Mouse (Mus musculus) frontal cortex, postnatal 14 days (tissue): ENCODE data around the gene Fgfr2.

Source experiments
- DNase-seq, 2 experiments: peaks; one replicate each; pipeline ENCODE4 v3.0.0; 2022; ENCODE audit warnings: low spot score in 2 of 2

Gene Fgfr2

DNA sequence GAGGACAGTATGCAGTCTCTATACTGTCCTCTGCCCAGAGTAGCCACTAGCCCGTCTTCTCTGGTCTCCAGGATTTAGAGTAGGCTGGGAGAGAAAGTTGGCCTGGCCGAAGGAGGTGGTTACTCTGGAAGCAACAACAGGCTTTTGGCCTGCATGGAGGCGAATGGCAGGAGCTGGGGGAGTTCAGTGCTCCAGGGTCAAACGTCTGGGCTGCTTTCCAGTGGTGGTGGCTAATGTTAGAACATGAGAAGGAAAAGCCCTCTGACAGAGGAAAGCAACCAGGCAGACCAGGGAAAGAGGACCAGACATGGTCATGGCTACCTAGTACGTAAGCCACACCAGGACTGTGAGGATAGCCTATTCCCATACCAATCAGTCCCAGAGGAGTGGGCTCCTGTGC is 347.8 kb downstream of the Fgfr2 start:
- DNase-seq: no peak

DNA sequence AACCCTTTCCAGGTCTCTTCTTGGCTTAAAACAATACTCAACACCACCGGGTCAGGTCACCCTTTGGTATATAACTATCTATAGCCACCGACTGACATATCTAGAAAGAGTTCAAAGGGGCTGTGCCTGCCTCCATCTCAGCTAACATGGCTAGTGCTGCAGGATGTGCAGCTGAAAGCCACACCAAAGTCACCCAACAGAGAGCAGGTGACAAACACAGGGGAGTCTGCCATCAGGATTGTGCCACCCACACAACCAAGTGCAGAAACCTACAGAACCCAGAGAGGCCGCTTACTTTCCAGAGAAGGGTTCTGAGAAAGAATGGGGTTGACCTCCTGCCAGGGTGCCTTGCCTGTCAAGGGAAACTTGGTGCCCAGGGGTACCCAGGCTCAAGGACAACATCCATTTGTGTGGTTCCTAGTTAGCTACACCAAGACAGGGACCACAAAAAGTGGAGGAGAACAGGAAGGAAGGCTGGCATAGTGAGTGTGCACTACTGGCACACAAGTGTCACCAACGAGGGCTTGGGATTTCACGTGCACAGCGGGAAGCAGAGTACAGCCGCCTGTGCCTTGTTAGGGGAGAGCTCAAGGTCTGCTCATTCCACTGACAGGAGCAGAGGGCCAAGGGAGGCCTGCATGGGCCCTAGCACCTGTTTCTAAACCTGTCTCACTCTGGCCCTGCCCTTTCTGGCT is 350.0 kb downstream of the Fgfr2 start:
- no peak for DNase-seq

DNA sequence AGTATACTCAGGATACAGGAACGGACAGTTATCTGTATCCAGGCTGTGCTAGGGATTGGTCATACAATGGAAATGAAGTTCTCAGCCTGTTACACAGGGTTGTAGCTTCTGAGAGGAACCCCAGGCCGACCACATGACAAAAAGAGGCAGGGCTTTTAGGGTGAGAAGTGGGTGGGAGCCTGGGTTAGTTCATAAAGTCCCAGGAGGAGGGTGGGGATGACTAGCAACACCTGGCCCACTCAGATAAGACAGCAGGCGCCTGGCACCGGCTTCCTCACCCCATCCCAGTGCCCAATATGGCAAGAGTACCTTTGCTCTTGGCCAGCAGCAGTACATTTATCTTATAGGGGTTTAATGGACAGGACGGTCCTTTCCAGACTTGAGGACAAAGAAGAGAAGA is 350.7 kb downstream of the Fgfr2 start:
- DNase-seq: no peak

DNA sequence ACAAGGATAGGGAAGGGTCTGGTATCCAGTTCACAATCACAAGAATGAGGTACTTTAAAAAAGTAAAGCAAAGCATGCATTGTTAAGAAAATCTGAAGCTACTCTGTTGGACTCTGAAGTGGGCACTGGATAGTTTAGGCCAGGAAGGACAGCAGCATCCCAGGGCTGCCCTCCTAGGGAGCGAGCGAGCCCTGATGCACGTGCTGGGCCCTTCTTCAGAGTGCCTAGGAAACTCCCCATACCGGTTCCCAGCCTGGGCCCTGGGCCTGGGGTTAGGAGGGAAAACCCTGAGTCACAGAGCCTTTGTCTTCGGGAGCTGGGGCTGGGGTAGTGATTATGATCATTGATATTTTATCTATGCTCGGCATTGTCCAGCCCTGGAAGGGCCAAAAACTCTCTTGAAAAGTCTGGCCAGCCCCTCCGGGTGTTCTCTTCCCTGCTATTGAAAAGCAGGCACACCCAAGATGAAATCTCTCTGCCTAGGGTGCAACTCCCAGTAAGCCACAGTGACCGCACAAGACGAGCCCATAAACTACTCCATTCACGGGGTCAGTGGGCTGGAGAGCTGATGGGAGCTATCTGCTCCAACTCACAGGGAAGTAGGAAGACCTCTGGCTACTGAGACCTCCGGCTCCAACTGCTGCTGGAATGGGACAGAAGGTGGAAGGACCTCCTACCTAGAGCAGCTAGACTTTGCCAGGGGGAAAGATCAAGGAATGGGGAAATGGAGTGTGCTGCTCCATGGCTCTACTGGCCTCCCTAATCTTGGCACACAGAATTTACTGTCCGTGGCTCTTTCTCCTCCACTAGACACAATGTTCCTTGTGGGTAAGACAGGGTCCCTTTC is 354.4 kb downstream of the Fgfr2 start:
- no peak for DNase-seq

DNA sequence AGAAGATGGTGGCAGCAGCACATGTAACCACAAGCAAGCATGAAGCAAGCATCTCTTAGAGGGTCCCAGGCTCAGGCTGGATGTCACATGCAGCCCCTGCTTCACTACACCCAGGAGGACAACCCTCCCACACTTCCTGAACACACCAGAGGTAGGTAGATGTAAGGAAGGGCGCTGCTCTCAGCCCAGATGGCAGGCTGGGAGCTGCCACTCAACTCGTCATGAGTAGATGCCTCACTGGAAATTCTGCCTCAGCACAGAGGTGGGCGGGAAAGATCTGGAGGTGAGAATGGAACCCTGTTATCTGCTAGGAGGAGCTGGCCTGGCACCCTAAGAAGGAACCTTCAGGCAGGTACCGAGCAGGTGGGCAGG is 355.2 kb downstream of the Fgfr2 start:
- no peak for DNase-seq

DNA sequence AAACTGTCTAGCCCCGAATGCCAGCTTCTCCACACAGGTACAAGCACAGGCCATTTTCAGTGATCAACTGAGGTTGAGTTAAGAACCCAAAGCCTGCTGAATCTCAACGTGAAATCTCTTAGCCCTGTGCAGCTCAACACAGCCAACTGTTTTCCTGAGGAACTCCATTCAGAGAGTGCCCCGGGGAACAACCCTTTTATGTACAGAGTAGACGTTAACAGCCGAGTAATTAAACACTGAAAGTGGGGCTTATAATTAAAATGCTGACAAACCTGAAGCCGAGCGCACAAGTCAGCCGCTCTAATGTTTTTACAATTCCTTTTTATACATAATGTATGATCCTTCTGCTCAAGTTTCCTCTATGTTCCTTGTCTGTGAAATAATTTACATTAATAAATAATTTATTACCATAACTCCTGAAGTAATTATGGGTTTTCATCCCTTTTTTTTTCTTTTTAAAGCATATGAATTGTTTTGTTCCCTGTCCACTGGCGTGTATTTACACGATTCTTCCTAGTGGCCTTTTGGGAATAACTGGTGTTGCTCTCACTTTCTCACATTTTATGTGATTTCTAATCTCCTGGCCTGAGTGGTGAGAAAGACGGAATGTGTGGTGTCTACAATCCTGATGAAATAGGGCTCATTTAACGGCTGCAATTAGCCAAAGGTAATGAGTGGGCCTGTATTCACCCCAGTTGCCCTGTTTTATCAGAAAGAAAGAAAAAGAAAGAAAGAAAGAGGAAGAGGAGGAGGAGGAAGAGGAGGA is 355.7 kb downstream of the Fgfr2 start:
- DNase-seq: no peak

DNA sequence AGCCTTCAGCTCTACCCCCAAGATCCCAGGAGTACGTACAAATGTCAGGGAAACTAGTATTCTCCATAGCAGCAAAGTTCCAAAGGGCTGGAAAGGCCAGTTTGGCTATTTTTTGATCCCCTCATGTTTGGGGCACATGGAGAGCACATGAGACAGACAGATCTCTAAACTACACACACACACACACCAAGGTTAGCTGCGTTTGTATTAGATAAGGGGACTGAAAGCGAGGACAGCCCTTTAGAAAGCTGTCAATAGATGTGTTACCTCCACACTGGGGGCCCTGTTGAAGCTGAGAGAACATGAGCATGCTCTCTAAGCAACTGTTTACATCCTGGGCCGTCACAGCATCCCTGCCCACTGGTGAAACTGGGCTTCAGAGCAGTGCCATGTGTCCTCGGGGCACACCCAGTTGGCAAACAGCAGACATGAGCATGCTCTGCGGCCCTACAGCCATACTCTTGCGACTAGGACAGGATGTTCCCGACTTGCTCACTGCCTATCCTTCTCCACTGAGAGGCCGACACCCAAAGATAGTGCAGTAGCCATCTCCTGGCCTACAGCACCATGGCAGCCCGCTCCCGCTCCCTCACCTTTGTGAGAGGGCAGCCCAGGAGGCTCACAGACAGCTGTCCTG is 356.8 kb downstream of the Fgfr2 start:
- DNase-seq: no peak

DNA sequence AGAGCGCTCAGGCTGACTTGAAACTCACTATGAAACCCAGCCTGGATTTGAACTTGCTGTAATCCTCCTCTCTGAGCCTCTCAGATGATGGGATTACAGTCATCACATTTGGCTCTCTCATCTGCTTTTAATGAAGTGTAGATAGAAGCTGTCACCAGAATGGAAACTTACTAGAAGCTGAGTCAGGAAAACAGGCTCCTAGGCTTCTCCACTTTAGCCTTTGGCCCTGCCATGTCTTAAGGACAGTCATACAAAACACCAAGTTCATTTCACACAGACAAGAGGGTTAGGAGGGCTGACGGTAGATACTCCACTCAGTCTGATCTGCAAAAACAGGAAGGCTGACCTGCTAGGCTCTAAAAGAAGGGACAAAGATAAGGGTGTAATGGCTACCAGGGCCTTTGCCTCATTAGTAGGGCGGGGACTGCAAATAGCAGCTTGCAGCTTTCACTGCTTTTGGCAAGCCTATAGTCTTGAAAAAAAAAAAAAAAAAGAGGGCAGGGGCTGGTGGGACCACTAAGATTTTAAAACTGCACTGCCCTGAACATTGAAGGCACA is 357.4 kb downstream of the Fgfr2 start:
- no peak for DNase-seq

DNA sequence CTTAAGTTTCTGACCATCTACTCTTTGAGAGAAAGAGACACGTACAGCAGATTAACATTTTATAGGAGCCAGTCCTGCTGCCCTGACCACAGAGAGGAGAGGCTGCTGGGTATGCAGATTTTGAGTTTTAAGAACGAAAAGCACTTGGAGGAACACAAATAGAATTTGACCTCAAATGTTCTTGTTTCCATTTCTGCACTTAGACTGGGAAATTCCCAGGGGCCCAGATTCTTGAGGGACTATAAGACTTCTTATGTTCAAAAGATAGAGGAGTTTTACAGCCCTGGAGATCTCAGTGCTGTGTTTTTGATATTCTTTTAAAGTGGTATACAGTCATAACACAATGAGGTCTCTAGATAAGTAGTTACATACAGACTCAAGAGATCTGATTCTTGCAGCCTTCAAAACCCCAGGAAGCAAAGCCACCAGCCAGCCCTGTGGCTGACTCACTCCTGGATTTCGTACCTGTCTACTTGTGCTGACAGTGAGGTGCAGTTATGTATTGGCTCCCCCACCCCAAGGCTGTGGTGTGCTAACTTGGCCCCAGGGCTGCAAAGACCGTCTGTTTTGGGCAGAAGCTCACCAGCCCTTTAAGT is 358.2 kb downstream of the Fgfr2 start:
- DNase-seq: no peak

DNA sequence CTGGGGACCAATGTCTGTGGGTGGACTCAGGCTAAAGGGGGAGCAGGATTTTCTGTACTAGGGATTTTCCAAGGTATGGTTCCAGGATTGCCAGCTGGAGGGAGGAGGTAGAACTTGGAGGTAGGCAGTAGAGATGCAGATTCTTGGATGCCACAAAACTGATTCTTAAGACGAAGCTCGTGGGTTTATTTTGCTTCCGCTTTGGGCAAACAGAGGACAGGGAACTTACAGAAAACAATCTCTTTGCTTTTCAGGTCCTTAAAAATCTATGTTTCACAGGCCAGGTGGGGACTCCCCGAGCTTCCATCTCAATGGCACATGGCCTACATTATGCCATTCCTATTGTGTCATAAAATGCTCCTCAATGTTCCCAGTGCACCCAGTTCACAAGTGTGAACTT is 358.8 kb downstream of the Fgfr2 start:
- no peak for DNase-seq

DNA sequence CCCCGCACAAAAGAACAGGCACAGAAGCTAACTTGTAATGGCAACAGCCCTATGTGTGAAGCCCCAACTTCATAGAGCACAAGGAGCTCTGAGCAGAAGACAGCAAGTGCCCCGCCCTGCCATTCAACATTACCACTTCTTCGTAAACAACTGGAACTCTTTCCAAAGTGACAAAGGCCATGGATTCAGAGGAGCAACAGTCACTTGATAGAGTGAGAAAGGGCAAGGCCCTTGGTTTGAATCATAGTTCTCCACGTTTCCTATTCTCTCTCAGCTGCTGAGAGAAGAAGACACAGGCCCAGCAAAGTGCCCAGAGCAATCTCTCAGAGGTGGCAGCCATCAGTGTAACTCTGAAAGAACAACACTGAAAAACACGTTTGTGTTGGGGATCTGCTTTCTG is 359.2 kb downstream of the Fgfr2 start:
- DNase-seq: no peak

DNA sequence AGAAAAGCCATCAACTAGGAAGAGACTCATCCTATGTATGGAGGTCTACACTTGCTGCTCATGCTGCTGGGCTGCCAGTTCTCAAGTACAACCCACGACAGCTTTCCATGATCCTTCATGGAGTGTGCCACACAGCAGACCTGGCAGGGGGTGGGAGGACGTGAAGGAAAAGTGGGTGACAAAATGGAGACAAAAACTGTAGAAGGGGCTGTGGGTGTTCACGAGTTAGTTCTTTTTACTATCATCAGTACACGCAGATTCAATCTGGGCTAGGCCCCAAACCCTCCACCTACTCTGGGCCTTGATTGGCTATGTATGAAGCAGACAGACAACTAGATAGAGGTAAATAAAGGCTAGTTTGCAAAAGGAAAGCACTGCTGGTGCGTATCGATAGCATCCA is 359.8 kb downstream of the Fgfr2 start:
- no peak for DNase-seq

DNA sequence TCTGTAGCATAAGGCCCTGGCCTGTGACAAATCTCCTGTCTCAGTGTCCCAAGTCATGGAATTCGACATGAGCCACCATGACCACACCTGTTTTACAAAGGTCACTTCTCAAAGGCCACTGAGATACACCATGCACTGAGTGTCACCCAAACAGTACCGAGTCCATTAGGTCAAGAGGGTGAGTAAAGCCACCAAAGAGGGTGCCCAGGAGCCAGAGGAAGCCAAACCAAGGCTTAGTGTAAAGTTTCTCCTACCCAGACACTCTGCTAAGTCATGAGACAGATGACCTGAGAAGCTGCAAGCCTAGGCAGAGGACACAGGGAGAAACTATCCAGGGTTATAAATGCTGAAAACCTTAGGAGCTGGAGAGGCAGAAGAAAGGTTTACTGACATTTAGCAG is 361.7 kb downstream of the Fgfr2 start:
- no peak for DNase-seq

DNA sequence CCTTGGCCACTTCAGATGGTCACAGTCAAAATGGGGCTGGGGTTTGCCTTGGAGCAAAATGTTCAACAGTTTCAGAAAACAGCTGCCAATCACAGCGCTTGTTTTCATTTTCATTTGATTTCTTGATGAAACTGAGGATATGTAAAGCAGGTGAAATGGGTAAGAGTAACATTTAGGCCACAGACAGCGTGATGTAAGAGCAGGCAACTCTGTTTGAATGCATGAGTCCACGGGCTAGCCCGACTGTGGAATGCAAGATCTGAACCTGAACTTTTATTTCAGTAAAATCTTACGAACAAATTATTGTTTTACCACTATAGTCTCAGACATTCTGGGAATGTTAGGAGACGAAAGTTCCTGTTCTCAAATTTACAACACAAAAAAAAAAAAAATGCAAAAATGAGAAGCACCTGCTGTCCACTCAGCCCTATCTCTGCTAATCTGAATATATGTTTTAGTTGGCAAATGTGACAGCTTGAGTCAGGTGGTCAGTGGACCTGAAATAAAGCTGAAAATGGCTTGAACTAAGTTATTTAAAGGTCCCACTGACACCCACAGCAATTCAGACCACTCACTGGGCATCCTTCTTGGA is 362.5 kb downstream of the Fgfr2 start:
- no peak for DNase-seq

DNA sequence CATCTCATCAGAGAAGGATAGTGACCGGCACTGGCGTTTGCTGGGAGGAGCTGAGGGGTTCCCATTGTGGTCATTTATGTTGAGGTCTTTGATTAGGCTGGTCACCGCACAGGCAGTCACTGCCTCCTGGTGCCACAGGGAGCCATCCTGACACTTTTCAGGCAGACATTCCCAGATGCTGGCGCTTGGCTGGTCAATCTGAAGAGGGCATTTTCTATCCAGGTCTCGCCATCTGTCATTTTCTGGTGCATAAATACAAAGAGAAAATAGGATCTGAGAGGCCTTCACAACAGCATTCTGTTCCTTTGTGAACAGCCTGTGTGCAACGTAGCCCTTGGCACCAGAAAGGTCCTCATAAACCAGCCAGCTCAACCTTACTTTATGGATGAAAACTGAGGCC is 363.2 kb downstream of the Fgfr2 start:
- no peak for DNase-seq

DNA sequence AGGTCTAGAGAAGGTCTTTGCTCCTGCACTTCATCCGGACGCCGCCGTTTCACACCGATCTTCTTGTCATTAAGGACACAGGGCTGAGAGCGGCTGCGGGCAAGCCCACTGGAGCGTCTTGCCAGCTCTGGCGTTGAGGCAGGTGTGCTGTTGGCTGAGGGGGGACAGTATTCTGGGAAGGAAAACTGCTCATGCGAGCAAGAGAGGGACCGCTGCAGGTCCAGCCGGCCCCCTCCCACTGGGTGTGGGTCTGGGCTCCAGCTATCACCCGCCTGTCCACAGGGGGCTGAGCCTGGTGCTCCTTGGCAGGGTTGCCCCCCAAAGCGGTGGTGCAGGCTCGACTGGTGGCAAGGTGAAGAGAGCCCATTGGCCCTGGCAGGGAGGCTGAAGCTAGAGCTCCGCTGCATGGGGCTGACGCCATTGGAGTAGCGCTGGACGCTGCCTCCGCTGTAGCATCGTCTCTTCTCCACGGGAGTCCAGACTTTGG is 363.7 kb downstream of the Fgfr2 start:
- no peak for DNase-seq

DNA sequence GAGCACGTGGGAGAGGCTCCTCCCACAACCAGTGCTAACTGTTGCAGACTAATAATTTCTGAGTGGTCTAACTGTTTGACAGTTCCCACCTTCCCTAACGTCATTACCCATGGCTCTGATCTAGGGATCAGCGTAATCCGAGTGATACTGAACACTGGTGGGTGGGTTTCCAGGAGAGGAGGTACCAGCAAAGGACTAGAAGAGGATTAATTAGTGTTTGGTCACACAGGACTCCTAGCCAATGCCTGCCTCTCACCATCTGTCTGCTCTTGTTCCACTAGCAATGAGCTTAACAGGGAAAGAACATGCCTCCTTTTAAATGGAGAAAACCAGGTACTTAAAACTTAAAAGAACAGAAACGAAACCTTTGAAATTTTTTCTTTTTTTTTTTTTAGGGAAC is 364.3 kb downstream of the Fgfr2 start:
- DNase-seq: no peak

DNA sequence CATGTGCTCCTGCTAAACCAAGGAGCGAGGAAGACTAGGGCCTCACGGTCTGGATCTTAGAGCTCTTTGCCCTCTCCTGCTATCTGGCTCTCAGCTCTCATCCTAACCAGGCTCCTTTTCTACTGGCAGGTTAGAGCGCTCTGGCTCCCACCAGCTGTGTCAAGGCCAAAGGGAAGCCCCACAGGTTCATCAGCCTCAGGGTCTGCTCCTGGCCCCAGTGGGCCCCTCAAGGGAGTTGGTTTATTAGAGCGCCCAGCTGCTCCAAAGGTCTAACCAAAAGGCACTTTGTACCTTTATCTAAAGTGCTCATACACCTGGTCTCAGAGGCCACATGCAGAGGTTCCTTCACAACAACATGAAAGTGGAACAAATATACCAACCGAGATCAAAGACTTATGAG is 366.8 kb downstream of the Fgfr2 start:
- DNase-seq: no peak

DNA sequence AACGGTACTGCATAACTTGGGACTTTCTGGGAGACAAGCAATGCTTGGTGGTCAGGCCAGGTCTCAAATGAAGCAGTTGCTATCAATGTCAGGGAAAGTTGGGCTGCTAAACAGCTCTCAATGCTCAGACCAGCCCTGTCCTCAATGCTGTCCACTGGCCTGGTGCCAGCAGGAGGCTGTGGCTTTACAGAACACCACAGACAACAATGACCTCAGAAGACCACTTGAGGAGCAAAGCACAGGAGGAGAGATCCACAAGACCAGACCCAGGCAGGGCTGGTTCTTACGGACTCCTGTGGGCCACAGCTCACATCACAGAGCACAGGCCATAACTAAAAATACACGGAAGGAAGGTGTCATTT is 368.8 kb downstream of the Fgfr2 start:
- DNase-seq: no peak

DNA sequence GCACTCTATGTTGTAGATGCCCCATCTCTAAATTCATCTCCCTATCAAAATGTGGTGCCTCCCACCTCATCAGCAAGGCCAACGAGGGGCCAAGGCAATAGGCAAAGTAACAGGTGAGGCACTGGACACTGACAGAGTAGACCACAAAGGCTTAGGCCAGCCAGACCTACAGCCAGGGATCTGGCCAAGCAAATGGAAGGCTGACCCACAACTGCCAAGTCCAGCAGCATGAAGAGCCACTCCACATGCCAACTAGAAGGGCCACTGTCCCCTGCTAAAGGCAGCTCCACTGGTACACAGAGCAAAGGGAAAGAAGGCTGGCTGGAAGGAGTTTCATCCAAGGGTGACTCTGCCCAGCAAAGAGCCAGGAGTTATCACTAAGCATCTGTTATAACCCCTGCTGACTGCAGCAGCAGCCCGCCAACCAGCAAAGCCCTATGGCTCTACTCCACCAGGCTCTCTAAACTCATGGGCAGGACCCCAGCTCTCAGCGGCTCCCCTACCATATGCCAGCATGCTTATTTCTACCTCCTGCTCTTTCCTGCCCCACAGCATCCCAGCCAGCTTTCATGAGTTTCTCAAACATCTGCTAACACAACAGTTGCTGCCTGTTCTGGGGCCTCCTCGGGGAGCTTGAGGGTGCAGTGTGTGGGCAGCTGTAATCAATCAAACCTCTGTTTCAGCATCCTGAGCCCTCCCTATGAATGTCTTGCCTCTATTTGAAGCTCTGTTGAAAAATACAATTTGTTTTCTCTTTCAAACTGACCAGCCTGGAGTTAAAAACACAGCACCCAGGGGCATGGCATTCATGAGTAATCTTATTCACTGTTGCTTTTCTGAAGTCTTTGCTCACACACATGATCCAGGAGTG is 369.4 kb downstream of the Fgfr2 start:
- DNase-seq: no peak
